Mouse (Mus musculus): ENCODE measurements at regions not wholly inside any gene's neighbourhood (a gene's known extent, or its start where the extent isn't known, plus 50 kb on each side); places are given as distances from the start of the nearest gene placed in this dataset.

DNA sequence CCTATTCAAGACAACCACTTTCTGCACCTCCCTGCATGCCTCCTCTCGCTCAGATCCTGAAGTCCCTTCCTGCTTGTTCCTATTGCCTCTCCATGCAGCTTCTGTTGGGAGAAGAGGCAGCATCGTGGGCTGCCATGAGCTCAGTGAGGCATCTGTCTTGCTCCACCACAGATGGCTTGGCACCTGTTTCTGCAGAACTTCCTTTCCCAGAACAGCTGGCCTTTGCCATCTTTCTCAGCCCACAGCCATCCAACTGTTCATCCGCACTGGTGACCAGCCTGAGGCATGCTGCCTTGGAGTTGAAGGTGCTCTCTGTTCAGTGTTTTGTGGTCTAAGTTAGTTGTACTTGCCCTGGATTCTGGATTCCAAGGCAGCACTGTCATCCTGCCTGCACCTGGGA is 312.5 kb downstream of the Cmpk2 start:
- H3K9me3 ChIP-seq (replicated peaks; ENCODE audit: control insufficient read depth, low read length): no peaks in the 10 kb centered on the region
- no peak overlapping the region for H3K9ac ChIP-seq (ENCODE audit: low read depth, low read length)
- no peaks in the 10 kb centered on the region for H3K36me3 ChIP-seq (ENCODE audit: control insufficient read depth, insufficient read depth, low read length)
- no peak overlapping the region for H3K4me2 ChIP-seq
- no peak overlapping the region for H3K27ac ChIP-seq (ENCODE audit: low read depth, low read length)
- 74% methylated on average over 3 of the region's 3 CpGs for WGBS (ENCODE audit: insufficient replicate concordance)
- no peak overlapping the region for H3K4me3 ChIP-seq (ENCODE audit: low read depth, low read length)
- no peaks in the 10 kb centered on the region for H3K27me3 ChIP-seq (ENCODE audit: control insufficient read depth, insufficient read depth, low read length)
- H3K4me1 ChIP-seq (ENCODE audit: control insufficient read depth, insufficient read depth, low read length): no peaks in the 10 kb centered on the region
- ATAC-seq (replicated peaks; ENCODE audit: insufficient number of reproducible peaks, low FRiP score, low TSS enrichment): no peak

GRCm38 (mm10) chr12:26778796-26779195 is 309.8 kb downstream of the Cmpk2 start:
- H3K9ac ChIP-seq (ENCODE audit: low read depth, low read length): no peak overlapping the region
- no peaks in the 10 kb centered on the region for H3K36me3 ChIP-seq (ENCODE audit: control insufficient read depth, insufficient read depth, low read length)
- 66% methylated on average over 3 of the region's 3 CpGs for WGBS (ENCODE audit: insufficient replicate concordance)
- ATAC-seq (replicated peaks; ENCODE audit: insufficient number of reproducible peaks, low FRiP score, low TSS enrichment): no peak
- no peaks in the 10 kb centered on the region for H3K9me3 ChIP-seq (replicated peaks; ENCODE audit: control insufficient read depth, low read length)
- no peaks in the 10 kb centered on the region for H3K4me1 ChIP-seq (ENCODE audit: control insufficient read depth, insufficient read depth, low read length)
- H3K4me2 ChIP-seq: no peak overlapping the region
- H3K4me3 ChIP-seq (ENCODE audit: low read depth, low read length): no peak overlapping the region
- H3K27ac ChIP-seq (ENCODE audit: low read depth, low read length): no peak overlapping the region
- H3K27me3 ChIP-seq (ENCODE audit: control insufficient read depth, insufficient read depth, low read length): no peaks in the 10 kb centered on the region

GRCm38 (mm10) chr12:26776986-26777385 is 308.0 kb downstream of the Cmpk2 start:
- Histone ChIP-seq H3K36me3 (ENCODE audit: control insufficient read depth, insufficient read depth, low read length) (no peaks in the 10 kb centered on the region), H3K9me3 (replicated peaks; ENCODE audit: control insufficient read depth, low read length) (no peaks in the 10 kb centered on the region), H3K4me3 (ENCODE audit: low read depth, low read length) (no peak overlapping the region), H3K4me2 (no peak overlapping the region), H3K27me3 (ENCODE audit: control insufficient read depth, insufficient read depth, low read length) (no peaks in the 10 kb centered on the region), H3K27ac (ENCODE audit: low read depth, low read length) (no peak overlapping the region), H3K4me1 (ENCODE audit: control insufficient read depth, insufficient read depth, low read length) (no peaks in the 10 kb centered on the region), H3K9ac (ENCODE audit: low read depth, low read length) (no peak overlapping the region)
- no peak for ATAC-seq (replicated peaks; ENCODE audit: insufficient number of reproducible peaks, low FRiP score, low TSS enrichment)
- 90% methylated on average over 1 of the region's 1 CpGs for WGBS (ENCODE audit: insufficient replicate concordance)

DNA sequence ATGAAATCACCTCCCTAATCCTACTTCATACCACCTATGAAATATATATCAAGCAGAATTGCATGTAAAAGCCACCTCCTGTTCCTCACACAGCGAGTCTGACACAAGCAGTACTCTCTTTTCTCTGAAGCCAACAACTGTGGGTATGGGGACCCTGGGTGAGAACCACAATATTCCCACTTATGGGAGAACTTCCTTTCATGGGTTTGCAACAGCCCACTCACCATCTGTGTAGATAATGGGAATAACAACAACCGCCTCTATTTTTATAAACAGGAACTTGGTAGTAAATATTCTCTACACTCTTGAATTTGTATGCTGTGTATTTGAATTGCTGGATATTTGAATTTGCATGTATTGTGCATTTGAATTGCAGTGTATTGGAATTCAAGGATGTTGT is 305.0 kb downstream of the Cmpk2 start:
- H3K36me3 ChIP-seq (ENCODE audit: control insufficient read depth, insufficient read depth, low read length): no peaks in the 10 kb centered on the region
- no peaks in the 10 kb centered on the region for H3K27me3 ChIP-seq (ENCODE audit: control insufficient read depth, insufficient read depth, low read length)
- no peaks in the 10 kb centered on the region for H3K9me3 ChIP-seq (replicated peaks; ENCODE audit: control insufficient read depth, low read length)
- no peak overlapping the region for H3K27ac ChIP-seq (ENCODE audit: low read depth, low read length)
- no peaks in the 10 kb centered on the region for H3K4me1 ChIP-seq (ENCODE audit: control insufficient read depth, insufficient read depth, low read length)
- no peak for ATAC-seq (replicated peaks; ENCODE audit: insufficient number of reproducible peaks, low FRiP score, low TSS enrichment)
- 74% methylated on average over 2 of the region's 2 CpGs for WGBS (ENCODE audit: insufficient replicate concordance)
- H3K4me3 ChIP-seq (ENCODE audit: low read depth, low read length): no peak overlapping the region
- no peak overlapping the region for H3K4me2 ChIP-seq
- no peak overlapping the region for H3K9ac ChIP-seq (ENCODE audit: low read depth, low read length)

DNA sequence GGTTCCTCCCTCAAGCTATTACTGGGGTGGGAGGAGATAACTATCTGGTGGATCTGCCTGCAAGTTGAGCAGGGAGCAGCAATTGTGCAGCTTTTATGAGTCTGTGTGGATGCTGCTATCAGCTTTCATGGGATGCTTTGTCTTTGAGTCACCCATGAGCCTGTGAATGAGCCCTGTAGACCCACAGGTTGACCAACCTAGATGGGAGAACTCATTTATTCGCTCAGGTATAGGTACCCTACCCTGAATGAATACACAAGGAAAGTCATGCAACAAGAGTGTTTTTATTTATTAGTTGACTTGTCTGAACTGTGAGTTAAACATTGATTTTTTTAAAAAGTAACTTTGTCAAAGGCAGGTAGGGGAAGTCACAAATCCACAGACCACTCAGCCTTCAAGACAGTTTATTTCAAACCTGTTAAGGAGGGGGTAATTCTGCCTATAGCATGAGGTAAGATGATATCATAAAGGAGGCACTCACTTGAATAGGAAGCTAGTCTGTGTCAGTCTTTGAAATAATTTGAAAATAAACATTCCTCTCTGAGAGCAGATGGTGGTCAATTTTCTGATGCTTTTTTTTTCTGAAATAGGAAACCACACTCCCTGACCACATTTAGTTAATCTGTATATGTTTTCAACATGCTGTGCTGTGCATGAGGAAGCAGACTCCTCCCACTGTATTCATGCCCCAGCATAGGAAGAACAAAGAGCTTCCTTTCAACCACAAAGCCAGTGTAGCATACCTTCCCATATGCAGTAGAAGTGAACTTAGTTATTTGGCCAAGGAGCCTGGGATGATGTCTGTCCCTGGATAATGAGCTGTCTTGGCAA is 302.0 kb downstream of the Cmpk2 start:
- Histone ChIP-seq H3K4me1 (ENCODE audit: control insufficient read depth, insufficient read depth, low read length) (no peaks in the 10 kb centered on the region), H3K9me3 (replicated peaks; ENCODE audit: control insufficient read depth, low read length) (no peaks in the 10 kb centered on the region), H3K27ac (ENCODE audit: low read depth, low read length) (no peak overlapping the region), H3K9ac (ENCODE audit: low read depth, low read length) (no peak overlapping the region), H3K4me2 (no peak overlapping the region), H3K36me3 (ENCODE audit: control insufficient read depth, insufficient read depth, low read length) (no peaks in the 10 kb centered on the region), H3K4me3 (ENCODE audit: low read depth, low read length) (no peak overlapping the region), H3K27me3 (ENCODE audit: control insufficient read depth, insufficient read depth, low read length) (no peaks in the 10 kb centered on the region)
- 73% methylated on average over 1 of the region's 1 CpGs for WGBS (ENCODE audit: insufficient replicate concordance)
- ATAC-seq (replicated peaks; ENCODE audit: insufficient number of reproducible peaks, low FRiP score, low TSS enrichment): no peak

DNA sequence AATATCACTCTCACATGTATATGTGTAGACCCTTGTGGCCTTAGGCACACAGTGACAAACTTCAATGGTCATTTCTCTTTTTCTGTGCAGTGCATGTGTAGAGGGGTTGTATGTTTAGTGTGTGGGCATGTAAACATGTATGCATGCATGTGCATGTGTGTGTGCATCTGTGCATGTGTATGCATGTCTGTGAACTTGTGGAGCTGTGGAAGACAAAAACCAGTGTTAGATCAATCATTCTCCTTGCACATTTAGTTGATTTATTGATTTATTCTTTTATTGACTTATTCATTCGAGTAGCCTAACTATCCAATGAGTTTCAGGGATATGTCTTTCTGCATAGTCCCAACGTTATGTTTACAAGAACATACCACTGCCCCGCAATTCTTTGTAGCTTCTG is 298.5 kb downstream of the Cmpk2 start:
- 88% methylated on average over 3 of the region's 3 CpGs for WGBS (ENCODE audit: insufficient replicate concordance)
- Histone ChIP-seq H3K9me3 (replicated peaks; ENCODE audit: control insufficient read depth, low read length) (no peaks in the 10 kb centered on the region), H3K36me3 (ENCODE audit: control insufficient read depth, insufficient read depth, low read length) (no peaks in the 10 kb centered on the region), H3K27ac (ENCODE audit: low read depth, low read length) (no peak overlapping the region), H3K9ac (ENCODE audit: low read depth, low read length) (no peak overlapping the region), H3K4me1 (ENCODE audit: control insufficient read depth, insufficient read depth, low read length) (no peaks in the 10 kb centered on the region), H3K4me3 (ENCODE audit: low read depth, low read length) (no peak overlapping the region), H3K4me2 (no peak overlapping the region), H3K27me3 (ENCODE audit: control insufficient read depth, insufficient read depth, low read length) (no peaks in the 10 kb centered on the region)
- ATAC-seq (replicated peaks; ENCODE audit: insufficient number of reproducible peaks, low FRiP score, low TSS enrichment): no peak

- H3K4me1 ChIP-seq (ENCODE audit: control insufficient read depth, insufficient read depth, low read length): no peaks in the 10 kb centered on the region
- 80% methylated on average over 9 of the region's 9 CpGs for WGBS (ENCODE audit: insufficient replicate concordance)
- no peaks in the 10 kb centered on the region for H3K9me3 ChIP-seq (replicated peaks; ENCODE audit: control insufficient read depth, low read length)
- H3K4me3 ChIP-seq (ENCODE audit: low read depth, low read length): no peak overlapping the region
- H3K36me3 ChIP-seq (ENCODE audit: control insufficient read depth, insufficient read depth, low read length): no peaks in the 10 kb centered on the region
- H3K4me2 ChIP-seq: no peak overlapping the region
- H3K9ac ChIP-seq (ENCODE audit: low read depth, low read length): no peak overlapping the region
- H3K27ac ChIP-seq (ENCODE audit: low read depth, low read length): no peak overlapping the region
- no peaks in the 10 kb centered on the region for H3K27me3 ChIP-seq (ENCODE audit: control insufficient read depth, insufficient read depth, low read length)
- no peak for ATAC-seq (replicated peaks; ENCODE audit: insufficient number of reproducible peaks, low FRiP score, low TSS enrichment)
Measured at GRCm38 (mm10) chr12:26758657-26759325, 289.8 kb downstream of the Cmpk2 start.

DNA sequence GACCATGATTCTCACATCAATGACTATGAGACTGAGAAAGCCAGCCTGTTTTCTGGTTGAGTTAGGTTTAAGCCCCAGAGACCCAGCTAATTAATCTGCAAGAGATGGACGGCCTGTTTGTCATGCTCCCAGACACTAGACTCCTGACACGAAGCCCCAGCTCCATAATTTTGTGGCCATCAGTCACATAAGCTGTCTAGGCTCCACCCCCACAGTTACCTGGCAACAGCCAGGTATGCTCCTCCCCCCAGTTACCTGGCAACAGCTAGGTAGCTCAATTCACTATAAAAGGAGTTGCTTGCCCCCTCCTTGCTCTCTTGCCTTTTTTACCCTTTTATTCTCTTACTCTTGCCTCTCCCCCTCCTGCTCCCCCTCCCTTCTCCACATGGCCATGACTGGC is 287.3 kb downstream of the Cmpk2 start:
- no peak overlapping the region for H3K9ac ChIP-seq (ENCODE audit: low read depth, low read length)
- H3K4me2 ChIP-seq: no peak overlapping the region
- H3K27ac ChIP-seq (ENCODE audit: low read depth, low read length): no peak overlapping the region
- no peak overlapping the region for H3K4me3 ChIP-seq (ENCODE audit: low read depth, low read length)
- no peaks in the 10 kb centered on the region for H3K27me3 ChIP-seq (ENCODE audit: control insufficient read depth, insufficient read depth, low read length)
- H3K9me3 ChIP-seq (replicated peaks; ENCODE audit: control insufficient read depth, low read length): no peaks in the 10 kb centered on the region
- H3K36me3 ChIP-seq (ENCODE audit: control insufficient read depth, insufficient read depth, low read length): no peaks in the 10 kb centered on the region
- 55% methylated on average over 2 of the region's 2 CpGs for WGBS (ENCODE audit: insufficient replicate concordance)
- no peaks in the 10 kb centered on the region for H3K4me1 ChIP-seq (ENCODE audit: control insufficient read depth, insufficient read depth, low read length)
- ATAC-seq (replicated peaks; ENCODE audit: insufficient number of reproducible peaks, low FRiP score, low TSS enrichment): no peak

DNA sequence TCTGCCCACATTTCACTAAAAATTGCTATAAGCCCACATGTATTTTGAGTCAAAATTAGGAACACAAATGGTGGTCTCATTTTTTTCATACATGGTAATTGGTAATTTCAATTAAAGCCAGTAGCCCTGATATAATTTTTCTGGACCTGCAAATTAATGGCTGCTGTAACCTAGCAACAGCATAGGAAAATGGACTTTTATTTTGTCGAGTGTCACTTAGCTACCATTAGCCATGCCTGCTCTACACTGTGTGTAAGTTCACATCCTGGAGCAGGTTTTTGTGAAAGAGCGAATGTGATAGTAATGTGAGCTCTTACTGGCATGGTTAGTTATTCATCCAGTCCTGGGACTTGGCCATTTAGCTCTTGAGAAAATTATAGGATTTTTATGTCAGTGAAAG is 285.6 kb downstream of the Cmpk2 start:
- no peaks in the 10 kb centered on the region for H3K9me3 ChIP-seq (replicated peaks; ENCODE audit: control insufficient read depth, low read length)
- no peak overlapping the region for H3K4me3 ChIP-seq (ENCODE audit: low read depth, low read length)
- H3K36me3 ChIP-seq (ENCODE audit: control insufficient read depth, insufficient read depth, low read length): no peaks in the 10 kb centered on the region
- no peak overlapping the region for H3K9ac ChIP-seq (ENCODE audit: low read depth, low read length)
- WGBS (ENCODE audit: insufficient replicate concordance): 80% methylated on average over 2 of the region's 2 CpGs
- H3K27ac ChIP-seq (ENCODE audit: low read depth, low read length): no peak overlapping the region
- no peak for ATAC-seq (replicated peaks; ENCODE audit: insufficient number of reproducible peaks, low FRiP score, low TSS enrichment)
- no peaks in the 10 kb centered on the region for H3K27me3 ChIP-seq (ENCODE audit: control insufficient read depth, insufficient read depth, low read length)
- H3K4me2 ChIP-seq: no peak overlapping the region
- H3K4me1 ChIP-seq (ENCODE audit: control insufficient read depth, insufficient read depth, low read length): no peaks in the 10 kb centered on the region

Data from heart, embryonic 11.5 days (tissue).